Mouse (Mus musculus) stomach, postnatal 0 days (tissue): ENCODE measurements at regions not wholly inside any gene's neighbourhood (a gene's known extent, or its start where the extent isn't known, plus 50 kb on each side); places are given as distances from the start of the nearest gene placed in this dataset.

Experiments
- CTCF ChIP-seq: IDR thresholded peaks from 2 replicates; pipeline ENCODE4 v1.5.1; 2016; ENCODE audit warnings: antibody characterized with exemption, low read depth, mild to moderate bottlenecking, moderate library complexity
- EP300 ChIP-seq: optimal IDR thresholded peaks from 2 replicates; pipeline ENCODE3; 2016; ENCODE audit warnings: antibody characterized with exemption

- TF ChIP-seq EP300 (no peak), CTCF (no peak)
Observed at GRCm38 (mm10) chr11:65421889-65422288, 152.1 kb upstream of the Myocd start.
